Mouse (Mus musculus) stomach, postnatal 0 days (tissue): ENCODE results near the gene Xrn2. TPM values are rescaled to one million over a fixed set of nuclear protein-coding genes. Genes with fewer than 3 reads are reported as not detected.

Source experiments
- ATAC-seq: fragments of 200-750 bp; cut with Nextera tagmentation; 2 replicates; pipeline ENCODE4 v1.8.0; 2017; ENCODE audit not compliant: low FRiP score, low TSS enrichment
- DNase-seq: peaks from one replicate; pipeline ENCODE4 v3.0.0-alpha.2; 2016; ENCODE audit warnings: low spot score
- H3K27ac ChIP-seq: fragments of 300-500 bp; sonication (generic); replicated peaks from 2 replicates; pipeline ENCODE4 v1.5.1; 2014; ENCODE audit warnings: mild to moderate bottlenecking, control low read depth
- H3K27me3 ChIP-seq: fragments of 300-500 bp; sonication (generic); 2 replicates; pipeline ENCODE4 v1.6.1; 2014; ENCODE audit warnings: low read length; ENCODE audit not compliant: control insufficient read depth, insufficient read depth
- H3K36me3 ChIP-seq: fragments of 300-500 bp; sonication (generic); 2 replicates; pipeline ENCODE4 v1.6.1; 2014; ENCODE audit warnings: low read length, mixed read lengths; ENCODE audit not compliant: control insufficient read depth, insufficient read depth
- H3K4me1 ChIP-seq: fragments of 300-500 bp; sonication (generic); replicated peaks from 2 replicates; pipeline ENCODE4 v1.6.1; 2014; ENCODE audit warnings: antibody characterized with exemption; ENCODE audit not compliant: control insufficient read depth, insufficient read depth
- H3K4me2 ChIP-seq: fragments of 300-500 bp; sonication (generic); replicated peaks from 2 replicates; pipeline ENCODE4 v1.6.1; 2014; ENCODE audit warnings: low read depth, mild to moderate bottlenecking, control low read depth, moderate library complexity
- H3K4me3 ChIP-seq: fragments of 300-500 bp; sonication (generic); 2 replicates; pipeline ENCODE4 v1.5.1; 2014; ENCODE audit warnings: low read depth, low read length, control low read depth
- H3K9ac ChIP-seq: fragments of 300-500 bp; sonication (generic); 2 replicates; pipeline ENCODE4 v1.6.1; 2014; ENCODE audit warnings: mild to moderate bottlenecking, low read length, control low read depth, mixed read lengths
- H3K9me3 ChIP-seq: fragments of 300-500 bp; sonication (generic); 2 replicates; pipeline ENCODE4 v1.6.1; 2016; ENCODE audit warnings: low read length; ENCODE audit not compliant: control insufficient read depth
- CTCF ChIP-seq: IDR thresholded peaks from 2 replicates; pipeline ENCODE4 v1.5.1; 2016; ENCODE audit warnings: antibody characterized with exemption, low read depth, mild to moderate bottlenecking, moderate library complexity
- EP300 ChIP-seq: optimal IDR thresholded peaks from 2 replicates; pipeline ENCODE3; 2016; ENCODE audit warnings: antibody characterized with exemption
- WGBS: fragments of 180-500 bp; shearing (Covaris S2); extraction: QIAGEN DNeasy Blood & Tissue Kit; methylation state at CpG from one replicate; pipeline ENCODE4 v1.1.7; 2014; 5-methylcytosine and 5-hydroxymethylcytosine counted together
- polyA plus RNA-seq: library from polyadenylated mRNA; unstranded; fragments of >200 nt; fragmentation: Nextera tagmentation; extraction: Ambion mirVana; gene quantifications from 2 replicates; pipeline ENCODE4 v1.2.1, GENCODE M21; 2015

Gene Xrn2
- polyA plus RNA-seq, 1 experiment from 2014 or later: 37.8 TPM

DNA sequence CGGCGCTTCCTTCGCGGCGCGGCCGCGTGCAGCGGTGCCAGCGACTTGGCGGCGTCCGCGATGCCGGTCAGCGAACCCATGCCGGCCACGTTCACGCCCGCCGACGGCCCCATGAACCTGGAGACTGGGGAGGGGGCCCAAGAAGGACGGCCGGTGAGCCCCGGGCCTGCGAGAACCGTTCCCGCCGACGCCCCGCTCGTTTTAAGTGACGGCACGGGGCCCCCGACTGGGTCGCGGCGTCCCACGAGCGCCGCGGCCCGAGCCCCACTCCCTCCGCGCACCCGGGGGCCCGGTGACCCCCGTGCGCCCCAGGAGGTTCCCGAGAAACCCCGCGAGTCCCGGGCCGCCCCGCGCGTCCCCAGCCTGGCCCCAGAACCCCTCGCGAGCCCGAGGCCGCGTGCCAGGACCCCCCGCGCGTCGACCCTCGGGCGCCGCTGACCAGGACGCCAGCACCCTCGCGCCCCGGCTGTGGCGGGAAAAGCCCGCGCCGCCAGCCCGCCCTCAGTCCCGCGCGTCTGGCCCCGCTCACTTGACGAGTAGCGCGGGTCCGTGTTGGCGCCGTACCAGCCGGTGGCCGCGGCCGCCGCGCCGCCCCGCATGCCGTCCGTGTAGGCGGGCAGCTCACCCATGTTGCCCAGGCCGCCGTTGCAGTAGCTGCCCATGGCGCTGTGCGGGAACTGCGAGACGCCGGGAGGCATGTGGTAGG is 71.7 kb downstream of the Xrn2 start:
- DNase-seq: peak; percentile 26
- no peak overlapping the region for H3K9ac ChIP-seq
- H3K4me3 ChIP-seq: peak overlapping the region; percentile 41
- no peak for TF ChIP-seq EP300
- TF ChIP-seq CTCF: no peak
- H3K9me3 ChIP-seq: no peaks in the 10 kb centered on the region
- H3K36me3 ChIP-seq: no peaks in the 10 kb centered on the region
- no peak overlapping the region for H3K27ac ChIP-seq
- no peaks in the 10 kb centered on the region for H3K4me1 ChIP-seq
- peak overlapping the region; percentile 57 for H3K4me2 ChIP-seq
- 0 out of 2 replicates have a peak, but pooled peaks have one; percentile 38 for ATAC-seq
- WGBS: 1% methylated on average over 104 of the region's 106 CpGs
- H3K27me3 ChIP-seq: peaks cover 9% of the 10 kb centered on the region

DNA sequence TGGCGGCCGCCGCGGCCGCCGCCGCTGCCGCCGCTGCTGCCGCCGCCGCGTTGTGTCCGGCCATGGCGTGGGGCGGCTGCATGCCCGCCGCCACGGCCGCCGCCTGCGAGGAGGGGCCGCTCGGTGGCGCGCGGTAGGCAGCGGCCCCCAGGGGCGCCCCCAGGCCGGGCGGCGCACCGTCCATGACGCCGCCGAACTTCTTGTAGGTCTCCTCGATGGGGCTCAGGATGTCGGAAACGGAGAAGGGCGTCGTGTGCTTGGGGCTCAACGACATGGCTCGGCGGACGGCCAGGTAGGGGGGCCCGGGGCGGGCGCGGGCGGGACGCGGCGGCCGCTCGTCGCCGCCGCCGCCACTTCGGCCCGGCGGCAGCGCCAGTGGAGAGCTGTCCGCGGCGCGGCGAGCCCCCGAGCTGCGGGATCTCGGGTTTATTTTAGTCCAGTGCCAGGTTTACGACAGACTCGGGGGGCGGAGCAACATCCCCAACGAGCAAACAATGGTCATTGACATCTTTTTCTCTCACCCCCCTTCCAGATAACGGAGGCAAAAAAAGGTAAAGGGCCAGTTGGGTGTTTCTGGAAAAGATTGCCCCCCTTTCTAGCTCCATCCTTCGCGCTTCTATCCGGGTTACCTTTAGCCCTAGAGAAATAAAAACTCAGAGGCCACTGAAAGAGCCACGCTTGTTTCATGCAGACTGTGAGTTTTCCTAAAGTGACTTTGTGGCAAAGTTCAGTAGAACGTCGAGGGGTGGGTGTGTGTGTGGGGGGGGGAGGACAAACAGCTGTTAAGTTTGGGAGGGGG is 72.5 kb downstream of the Xrn2 start, which contains the start of gene Nkx2-4:
Gene Nkx2-4, minus strand, starts transcription at position 374 of the 799 bp plus-strand sequence.
- TF ChIP-seq EP300 (no peak), CTCF (no peak)
- Histone ChIP-seq H3K27ac (no peak within 1 kb of the TSS), H3K36me3 (no peaks in the 10 kb centered on the region), H3K9ac (no peak within 1 kb of the TSS), H3K27me3 (peaks cover 11% of the 10 kb centered on the region), H3K9me3 (no peaks in the 10 kb centered on the region), H3K4me3 (peak within 1 kb of the TSS; percentile 41), H3K4me1 (no peaks in the 10 kb centered on the region), H3K4me2 (peak within 1 kb of the TSS; percentile 57)
- DNase-seq: peak; percentile 24
- WGBS: under 1% methylated on average over 62 of the region's 82 CpGs
- 0 out of 2 replicates have a peak, but pooled peaks have one; percentile 38 for ATAC-seq

DNA sequence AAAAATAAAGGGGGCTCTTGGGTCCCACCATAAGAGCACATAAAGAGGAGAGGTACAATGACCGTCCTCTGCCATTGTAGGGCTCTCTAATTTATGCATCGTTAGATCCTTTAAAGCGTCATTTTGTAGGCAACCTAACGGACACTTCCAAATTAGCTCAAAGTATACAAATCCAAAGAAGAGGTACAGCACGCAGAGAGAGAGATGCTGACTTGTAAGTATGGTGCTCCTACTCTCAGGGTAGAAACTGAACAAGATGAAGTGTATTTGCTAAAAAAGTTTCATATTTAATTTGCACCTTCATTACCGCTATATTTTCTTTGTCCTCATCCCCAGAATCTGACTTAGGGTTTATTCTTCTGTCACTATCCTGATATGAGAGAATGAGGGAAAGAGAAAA is 73.1 kb downstream of the Xrn2 start:
- no peak overlapping the region for H3K4me2 ChIP-seq
- no peaks in the 10 kb centered on the region for H3K9me3 ChIP-seq
- 9% methylated on average over 6 of the region's 6 CpGs for WGBS
- TF ChIP-seq EP300 (no peak), CTCF (no peak)
- peaks cover 11% of the 10 kb centered on the region for H3K27me3 ChIP-seq
- DNase-seq (no peak), ATAC-seq (no peak)
- H3K27ac ChIP-seq: no peak overlapping the region
- H3K4me1 ChIP-seq: no peaks in the 10 kb centered on the region
- H3K9ac ChIP-seq: no peak overlapping the region
- no peak overlapping the region for H3K4me3 ChIP-seq
- no peaks in the 10 kb centered on the region for H3K36me3 ChIP-seq

DNA sequence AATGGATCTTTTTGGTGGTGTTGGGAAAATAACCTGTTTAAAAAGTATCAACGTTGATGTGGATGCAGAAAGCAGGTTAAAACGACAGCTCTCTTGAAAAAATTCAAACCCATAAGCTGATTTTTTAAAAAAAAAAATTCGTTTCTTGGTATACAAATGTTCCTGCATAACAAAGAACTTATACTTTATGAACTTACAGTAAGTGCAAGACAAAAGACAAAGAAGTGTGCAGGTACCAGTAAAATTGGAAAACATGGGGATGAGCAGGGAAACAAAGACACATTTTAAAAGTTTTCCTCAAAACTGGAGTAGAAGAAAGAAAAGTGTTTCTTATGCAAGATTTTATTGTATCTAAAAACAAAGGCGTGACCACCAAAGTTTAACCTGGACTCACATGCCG is 73.6 kb downstream of the Xrn2 start:
- Histone ChIP-seq H3K36me3 (no peaks in the 10 kb centered on the region), H3K27ac (no peak overlapping the region), H3K4me2 (no peak overlapping the region), H3K4me1 (no peaks in the 10 kb centered on the region), H3K9me3 (no peaks in the 10 kb centered on the region), H3K9ac (no peak overlapping the region), H3K27me3 (peaks cover 11% of the 10 kb centered on the region), H3K4me3 (no peak overlapping the region)
- WGBS: 21% methylated on average over 5 of the region's 5 CpGs
- TF ChIP-seq CTCF (no peak), EP300 (no peak)
- DNase-seq (no peak), ATAC-seq (no peak)

DNA sequence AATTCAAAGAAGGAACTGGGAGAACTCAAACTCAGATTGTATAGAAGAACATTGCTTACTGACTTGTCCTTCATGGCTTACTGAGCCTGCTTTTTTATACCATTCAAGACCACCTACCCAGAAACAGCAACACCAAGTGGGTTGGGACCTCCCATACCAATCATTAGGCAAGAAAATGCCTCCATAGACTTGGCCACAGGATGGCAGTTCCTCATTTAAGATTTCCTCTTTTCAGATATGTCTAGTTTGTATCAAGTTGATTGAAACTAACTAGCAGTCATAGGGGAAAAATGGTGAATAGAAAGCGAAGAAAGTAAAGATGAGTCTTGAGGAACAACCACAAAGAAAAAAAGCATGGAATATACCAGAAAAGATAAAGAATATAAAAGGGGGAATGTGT is 106.9 kb downstream of the Xrn2 start:
- DNase-seq (no peak), ATAC-seq (no peak)
- whole genome bisulfite sequencing: 83% methylated on average over 1 of the region's 1 CpGs
- no peaks in the 10 kb centered on the region for H3K27me3 ChIP-seq
- H3K4me3 ChIP-seq: no peak overlapping the region
- H3K9me3 ChIP-seq: no peaks in the 10 kb centered on the region
- no peak for TF ChIP-seq CTCF
- TF ChIP-seq EP300: no peak
- H3K36me3 ChIP-seq: no peaks in the 10 kb centered on the region
- H3K4me1 ChIP-seq: no peaks in the 10 kb centered on the region
- no peak overlapping the region for H3K9ac ChIP-seq
- no peak overlapping the region for H3K4me2 ChIP-seq
- H3K27ac ChIP-seq: no peak overlapping the region

DNA sequence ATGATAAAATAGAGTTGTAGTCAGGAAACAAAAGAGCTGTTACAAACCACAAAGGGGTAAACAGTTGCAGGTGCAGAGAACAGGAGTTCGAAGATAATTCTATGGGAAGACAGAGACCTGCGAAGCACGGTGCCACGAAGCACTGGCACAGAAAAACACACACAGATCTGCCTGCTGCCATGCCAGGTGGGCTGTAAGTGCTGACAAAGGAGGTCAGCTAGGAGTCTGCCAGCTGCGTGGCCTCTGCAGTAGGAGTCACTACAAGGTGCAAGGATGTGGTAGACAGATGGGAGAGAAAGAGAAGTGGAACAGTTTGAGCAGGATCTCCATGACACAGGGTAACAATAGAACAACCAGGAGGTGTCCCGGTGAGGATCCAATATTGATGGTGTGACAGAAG is 114.6 kb downstream of the Xrn2 start:
- WGBS: 75% methylated on average over 6 of the region's 6 CpGs
- ATAC-seq: no peak
- Histone ChIP-seq H3K36me3 (no peaks in the 10 kb centered on the region), H3K4me2 (no peak overlapping the region), H3K9ac (no peak overlapping the region), H3K4me3 (no peak overlapping the region), H3K27me3 (no peaks in the 10 kb centered on the region), H3K4me1 (no peaks in the 10 kb centered on the region), H3K27ac (no peak overlapping the region), H3K9me3 (no peaks in the 10 kb centered on the region)
- no peak for DNase-seq
- no peak for TF ChIP-seq CTCF
- TF ChIP-seq EP300: no peak

Other genes with a start within 250 kb of the Xrn2 start
- gene Kiz, start 157.1 kb upstream of the Xrn2 start, polyA plus RNA-seq: 11.7 and 13.3 TPM in 2 replicates
- not detected in 2 replicates for gene Nkx2-4, start 72.4 kb downstream of the Xrn2 start, polyA plus RNA-seq
- gene Nkx2-2, start 181.2 kb downstream of the Xrn2 start, polyA plus RNA-seq: 0.47 and 0.64 TPM in 2 replicates